Mouse (Mus musculus) gastrocnemius, postnatal 4 days (tissue): Measurements from ENCODE around the gene Fgfr2. TPM values are rescaled to one million over a fixed set of nuclear protein-coding genes. Genes with fewer than 3 reads are reported as not detected.
A peak's percentile ranks its signal among the peaks of the same experiment; 100 is the strongest.

Experiments
- DNase-seq, 2 experiments: peaks; one replicate each; pipeline ENCODE4 v3.0.0; 2021 to 2022; ENCODE audit warnings: low spot score in 2 of 2, mixed read lengths in 2 of 2
- total RNA-seq, 2 experiments: library from RNA; stranded (reverse); gene quantifications; 2 replicates each; pipeline ENCODE4 v1.2.3; 2021

Fgfr2 gene
- total RNA-seq, 2 experiments from 2014 or later: 6.5 to 8.0 TPM

GRCm38 (mm10) chr7:132761409-132761808 lies 361.7 kb downstream of the Fgfr2 start:
- DNase-seq: no peak

- no peak for DNase-seq
These were observed 362.5 kb downstream of the Fgfr2 start for GRCm38 (mm10) chr7:132760589-132761180.

GRCm38 (mm10) chr7:132759926-132760325 lies 363.2 kb downstream of the Fgfr2 start:
- DNase-seq: no peak

- no peak for DNase-seq
These were observed 363.7 kb downstream of the Fgfr2 start for GRCm38 (mm10) chr7:132759405-132759891.

GRCm38 (mm10) chr7:132758875-132759274 lies 364.3 kb downstream of the Fgfr2 start:
- no peak for DNase-seq

- DNase-seq: no peak
These were observed 366.8 kb downstream of the Fgfr2 start for GRCm38 (mm10) chr7:132756325-132756724.

GRCm38 (mm10) chr7:132754389-132754750 lies 368.8 kb downstream of the Fgfr2 start:
- peak in 1 of 2 experiments; percentile 63 for DNase-seq

GRCm38 (mm10) chr7:132753518-132754388 lies 369.4 kb downstream of the Fgfr2 start:
- no peak for DNase-seq

- no peak for DNase-seq
These were observed 371.4 kb downstream of the Fgfr2 start for GRCm38 (mm10) chr7:132751716-132752115.

GRCm38 (mm10) chr7:132749504-132749903 lies 373.6 kb downstream of the Fgfr2 start:
- DNase-seq: no peak

GRCm38 (mm10) chr7:132748076-132748769 lies 374.9 kb downstream of the Fgfr2 start:
- no peak for DNase-seq

- no peak for DNase-seq
These were observed 376.1 kb downstream of the Fgfr2 start for GRCm38 (mm10) chr7:132747096-132747495.

GRCm38 (mm10) chr7:132742912-132743311 lies 380.2 kb downstream of the Fgfr2 start:
- DNase-seq: no peak

- no peak for DNase-seq
These were observed 383.3 kb downstream of the Fgfr2 start for GRCm38 (mm10) chr7:132739829-132740228.

GRCm38 (mm10) chr7:132738844-132739243 lies 384.3 kb downstream of the Fgfr2 start:
- no peak for DNase-seq

- DNase-seq: peak in 1 of 2 experiments; percentile 44
These were observed 386.9 kb downstream of the Fgfr2 start for GRCm38 (mm10) chr7:132736099-132736862.

GRCm38 (mm10) chr7:132735145-132735544 lies 388.0 kb downstream of the Fgfr2 start:
- peak in 1 of 2 experiments; percentile 60 for DNase-seq

- no peak for DNase-seq
These were observed 388.9 kb downstream of the Fgfr2 start for GRCm38 (mm10) chr7:132734222-132734621.

- DNase-seq: no peak
These were observed 389.6 kb downstream of the Fgfr2 start for GRCm38 (mm10) chr7:132733521-132733920.

GRCm38 (mm10) chr7:132732136-132732789 lies 390.9 kb downstream of the Fgfr2 start:
- DNase-seq: no peak
